Mouse (Mus musculus) MEL-GATA-1-ER (cell line): ENCODE results near the gene Mark1.

Experiments
- DNase-seq: peaks from one replicate; pipeline ENCODE4 v3.0.0-alpha.2; 2012; ENCODE audit warnings: low read depth; ENCODE audit errors: extremely low read depth

The Mark1 gene

DNA sequence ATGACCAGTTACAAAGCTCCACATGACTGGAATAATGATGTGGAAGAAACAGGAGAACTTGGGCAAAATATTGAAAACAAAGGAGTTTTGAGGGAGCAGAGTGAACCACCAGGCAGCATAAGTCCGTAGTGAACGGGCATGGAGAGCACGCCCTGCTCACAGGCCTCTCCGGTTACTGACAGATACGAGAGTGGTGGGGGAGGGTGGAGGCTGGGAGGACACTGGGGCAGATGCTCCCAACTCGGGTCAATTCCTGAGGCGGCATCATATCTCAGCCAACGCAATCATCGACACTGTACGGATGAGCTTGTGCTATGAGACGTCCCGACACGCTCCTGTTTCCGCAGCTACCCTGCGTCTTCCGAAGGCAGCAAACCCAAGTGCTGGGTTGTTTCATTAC, 102.0 kb downstream of the Mark1 start:
- DNase-seq: no peak

DNA sequence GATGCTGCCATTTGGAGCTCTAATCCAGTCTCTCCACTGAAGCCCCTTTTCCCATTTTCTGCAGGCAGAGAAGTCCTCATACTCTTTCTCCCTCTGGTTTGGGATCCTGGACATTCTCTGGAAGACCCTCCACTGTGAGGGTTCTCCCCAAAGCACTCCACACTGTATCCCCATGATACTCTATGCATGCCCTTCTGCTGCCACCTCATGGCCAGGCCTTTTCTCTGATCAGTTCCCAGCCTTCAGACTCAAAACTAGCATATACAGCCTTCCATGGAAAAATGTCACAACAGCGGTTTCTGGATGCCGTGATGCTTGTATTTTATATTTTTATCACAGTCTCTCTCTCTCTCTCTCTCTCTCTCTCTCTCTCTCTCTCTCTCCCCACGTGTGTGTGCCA, 107.4 kb downstream of the Mark1 start:
- no peak for DNase-seq

DNA sequence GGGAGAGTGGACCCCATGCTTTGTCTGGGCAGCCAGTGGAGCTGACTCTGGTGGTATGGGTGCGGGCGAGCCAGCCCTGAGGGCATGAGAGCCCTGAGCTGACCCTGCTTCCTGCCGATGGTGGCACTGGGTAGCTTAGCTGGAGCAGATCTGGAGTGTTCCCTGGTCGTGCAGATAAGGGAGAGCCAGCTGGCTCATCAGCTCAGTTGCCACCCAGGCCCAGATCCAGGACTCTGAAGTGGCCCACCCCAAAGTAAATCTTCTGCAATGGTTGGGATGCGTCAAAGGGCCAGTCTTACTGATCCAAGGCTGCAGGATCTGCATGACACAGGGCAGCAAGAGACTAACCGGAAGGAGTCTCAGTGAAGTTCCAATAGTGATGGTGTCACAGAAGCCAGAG, 109.9 kb downstream of the Mark1 start:
- DNase-seq: no peak

DNA sequence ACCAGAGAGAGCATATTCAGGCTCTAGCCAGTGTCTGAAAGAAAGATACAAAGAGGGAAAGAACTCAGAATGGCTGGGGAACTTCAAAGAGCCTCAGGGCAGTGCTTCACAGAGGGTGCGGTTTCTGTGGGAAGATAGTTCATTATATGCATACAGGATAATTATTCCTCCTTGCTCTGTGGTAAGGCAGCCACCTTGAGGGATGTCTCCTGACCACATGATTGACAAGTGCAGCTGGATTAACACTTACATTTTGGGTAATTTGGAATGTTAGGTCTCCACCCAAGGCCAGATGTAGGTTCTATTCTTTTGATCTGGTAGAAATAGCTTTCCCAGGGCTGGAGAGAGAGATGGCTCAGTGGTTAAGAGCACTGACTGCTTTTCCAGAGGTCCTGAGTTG, 113.2 kb downstream of the Mark1 start:
- no peak for DNase-seq

DNA sequence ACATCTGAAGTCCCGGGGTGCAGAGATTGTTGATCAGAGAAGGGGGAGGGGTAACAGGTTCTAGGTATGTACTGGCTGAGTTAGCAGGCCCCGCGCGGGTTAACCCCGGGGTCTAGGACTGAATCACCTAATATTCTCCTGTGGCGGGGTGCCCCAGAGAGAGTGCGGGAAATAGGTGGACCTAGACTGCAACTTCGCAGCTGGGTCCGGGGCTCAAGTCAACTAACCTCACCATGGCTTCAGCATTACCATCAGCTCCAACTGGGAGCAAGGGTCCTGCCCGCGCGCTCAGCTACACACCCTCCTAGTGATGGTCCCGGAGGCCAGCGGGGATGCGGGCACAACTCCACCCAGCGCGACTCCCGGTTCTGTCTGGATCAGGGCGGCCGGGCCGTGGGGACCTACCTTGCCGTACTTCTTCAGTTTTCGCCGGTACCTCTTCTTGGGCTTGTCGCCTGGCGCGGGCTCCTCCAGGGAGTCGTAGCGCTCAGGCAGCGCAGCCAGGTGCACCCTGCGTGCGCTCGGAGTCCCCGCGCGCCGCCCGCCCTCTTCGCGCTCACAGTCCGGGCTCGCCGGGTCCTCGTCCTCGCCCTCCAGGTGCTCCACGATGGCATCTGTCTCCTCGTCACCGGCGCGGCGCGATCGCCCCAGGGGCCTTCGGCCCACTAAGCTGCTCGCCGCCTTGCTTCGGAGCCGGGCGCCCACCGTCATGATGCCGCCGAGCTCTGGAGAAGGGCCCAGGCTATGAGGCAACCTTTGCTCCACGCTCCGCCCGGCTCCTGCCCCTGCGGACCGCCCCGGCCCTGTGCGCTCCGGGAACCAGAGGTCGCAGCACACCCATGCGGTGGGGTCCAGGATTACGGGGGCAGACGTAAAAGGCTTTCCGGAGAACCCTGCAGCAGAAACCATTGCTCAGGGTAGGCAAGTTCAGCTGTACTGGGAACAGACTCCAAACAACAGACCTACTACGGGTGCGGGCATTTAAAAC, 116.8 kb downstream of the Mark1 start, which contains the start of gene C130074G19Rik:
TSS of gene C130074G19Rik (minus strand) at position 938 of the 988 bp plus-strand sequence.
- DNase-seq: no peak

DNA sequence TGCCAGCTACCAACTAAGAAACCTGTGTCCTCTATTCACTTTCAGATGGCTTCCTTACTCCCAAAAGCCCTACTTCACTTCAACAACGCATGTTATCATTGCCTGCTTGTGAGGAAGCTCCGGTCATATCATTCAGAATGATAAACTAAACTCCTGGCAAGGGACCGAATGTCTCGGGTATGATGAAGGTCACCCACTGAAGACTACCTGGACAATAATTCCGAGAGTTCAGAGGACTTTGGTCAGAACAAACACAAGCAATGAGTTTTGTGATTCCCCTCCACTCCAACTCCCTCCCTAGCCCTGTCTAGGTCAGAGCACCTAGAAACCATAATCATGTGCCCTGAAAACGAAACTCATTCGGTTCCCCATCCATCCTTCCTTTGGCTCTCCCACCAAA, 117.5 kb downstream of the Mark1 start:
- DNase-seq: no peak

DNA sequence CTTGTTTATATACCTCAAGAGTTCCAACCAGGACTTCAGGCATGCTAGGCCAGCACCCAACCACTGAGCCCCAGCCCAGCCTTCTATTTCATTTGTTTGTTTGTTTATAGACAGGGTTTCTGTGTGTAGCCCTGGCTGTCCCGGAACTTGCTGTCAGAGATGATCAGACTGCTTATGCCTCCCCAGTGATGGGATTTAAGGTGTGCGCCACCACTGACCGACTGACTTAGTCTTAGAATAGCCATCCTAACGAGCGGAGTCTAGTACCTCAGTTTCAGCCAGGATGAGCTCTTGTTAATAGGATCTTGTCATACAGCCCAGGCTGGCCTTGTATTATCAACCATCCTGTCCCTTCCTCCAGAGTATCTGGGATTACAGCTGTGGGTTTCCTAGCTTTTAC, 118.2 kb downstream of the Mark1 start:
- no peak for DNase-seq

DNA sequence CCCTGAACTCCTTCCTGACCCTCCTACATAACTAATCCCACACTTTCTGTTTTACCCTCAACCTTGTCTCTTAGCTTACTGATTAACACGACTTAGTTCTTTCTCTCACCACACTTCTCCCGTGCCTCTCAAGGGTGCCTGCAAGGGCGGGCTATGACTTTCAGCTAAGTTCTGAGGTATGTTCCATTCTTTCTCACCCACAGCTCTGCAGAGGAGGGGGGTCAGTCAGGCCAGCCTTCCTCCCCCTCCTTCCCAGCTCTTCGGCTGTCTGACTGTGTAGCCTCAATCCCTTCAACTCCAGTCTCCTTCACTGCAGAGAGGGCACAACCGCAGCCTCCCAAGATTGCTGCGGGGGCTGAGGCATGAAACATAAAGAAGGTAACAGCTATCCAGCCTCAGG, 120.5 kb downstream of the Mark1 start:
- DNase-seq: no peak

DNA sequence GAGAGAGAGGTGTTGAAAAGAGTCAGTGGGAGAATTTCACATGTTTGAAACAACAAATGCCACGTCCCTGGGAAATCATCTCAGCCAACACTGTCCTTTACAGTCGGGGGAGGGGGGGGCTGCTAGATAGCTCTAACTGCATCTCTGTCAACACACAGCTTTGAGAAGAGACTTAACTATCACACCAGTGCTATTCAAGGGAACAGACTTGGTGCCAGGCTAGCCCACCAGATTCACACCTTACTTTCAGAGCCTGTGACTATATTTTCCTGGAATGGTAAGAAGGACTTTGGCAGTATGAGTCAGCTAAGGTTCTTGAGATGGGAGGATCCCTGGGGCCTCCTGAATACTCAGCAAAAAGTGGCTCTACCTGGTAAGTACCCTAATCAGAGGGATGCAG, 122.1 kb downstream of the Mark1 start:
- DNase-seq: no peak

DNA sequence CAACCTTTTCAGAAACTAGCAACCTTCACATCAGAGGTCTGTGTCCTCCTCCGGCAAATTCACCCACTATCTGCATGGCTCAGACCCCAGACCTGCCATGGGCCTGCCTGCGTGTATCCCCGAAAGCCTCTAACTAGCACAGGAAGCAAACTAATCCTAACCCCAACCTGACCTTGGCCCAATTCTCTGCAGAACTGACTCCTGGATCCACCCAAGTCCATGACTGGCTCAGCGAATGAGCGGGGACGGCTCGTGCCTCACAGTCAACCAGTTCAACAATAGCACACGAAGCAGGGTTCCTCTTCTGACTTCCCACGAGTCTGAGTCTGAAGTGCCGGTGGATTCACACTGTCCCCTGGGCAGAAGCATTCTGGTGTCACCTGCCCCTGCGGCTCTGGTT, 125.5 kb downstream of the Mark1 start:
- no peak for DNase-seq

DNA sequence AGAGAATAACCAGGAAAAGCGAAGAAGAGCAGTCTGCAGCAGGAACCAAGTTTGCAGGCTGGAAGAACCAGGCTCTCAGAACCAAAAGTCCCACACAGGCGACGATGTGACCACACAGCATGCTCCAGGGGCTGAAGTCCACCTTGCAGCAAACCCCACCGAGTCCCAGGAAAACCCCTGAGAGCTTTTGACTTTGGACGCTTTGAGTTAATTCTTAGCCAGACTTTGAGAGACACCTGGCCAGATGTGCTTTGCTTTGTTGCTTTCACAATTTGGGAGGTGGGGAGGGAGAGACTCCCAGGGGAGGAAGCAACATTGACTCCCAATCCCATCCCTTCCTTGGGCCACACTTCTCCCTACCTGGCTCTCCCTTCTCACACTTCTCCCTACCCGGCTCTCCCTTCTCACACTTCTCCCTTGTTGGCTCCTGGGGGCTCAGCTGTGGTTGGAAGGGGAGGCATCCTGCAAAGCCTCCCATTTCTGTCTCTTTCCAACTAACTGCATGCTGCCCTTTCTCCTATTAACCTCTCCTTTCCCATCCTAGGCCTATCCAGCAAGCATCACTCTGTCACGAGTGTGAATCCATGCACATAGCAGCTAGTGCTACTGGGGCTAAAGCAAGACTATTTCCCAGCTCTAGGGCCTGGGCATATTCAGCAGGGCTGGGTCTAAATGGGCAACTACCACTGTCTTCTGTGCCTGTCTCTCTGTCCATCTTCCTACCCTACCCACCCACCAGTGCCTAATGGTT, 127.1 kb downstream of the Mark1 start:
- DNase-seq: no peak

DNA sequence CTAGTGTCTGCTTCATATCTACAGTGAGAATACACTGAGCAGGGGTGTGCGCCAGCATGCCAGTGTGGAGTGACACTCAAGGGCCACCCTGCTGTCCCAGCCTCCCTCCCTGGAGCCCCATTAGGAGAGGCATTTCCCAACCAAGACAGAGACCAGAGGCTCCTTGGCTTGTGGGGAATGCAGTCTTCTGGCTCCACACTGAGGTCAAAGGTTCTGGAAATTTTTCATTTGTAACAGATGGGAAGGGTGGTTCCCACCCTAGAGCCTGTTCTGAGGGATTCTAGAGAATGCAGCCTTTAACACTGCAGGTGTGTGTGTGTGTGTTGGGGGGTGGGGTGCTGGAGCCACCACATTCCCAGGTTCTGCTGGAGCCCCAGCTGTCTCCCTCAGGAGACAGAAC, 127.9 kb downstream of the Mark1 start:
- no peak for DNase-seq

DNA sequence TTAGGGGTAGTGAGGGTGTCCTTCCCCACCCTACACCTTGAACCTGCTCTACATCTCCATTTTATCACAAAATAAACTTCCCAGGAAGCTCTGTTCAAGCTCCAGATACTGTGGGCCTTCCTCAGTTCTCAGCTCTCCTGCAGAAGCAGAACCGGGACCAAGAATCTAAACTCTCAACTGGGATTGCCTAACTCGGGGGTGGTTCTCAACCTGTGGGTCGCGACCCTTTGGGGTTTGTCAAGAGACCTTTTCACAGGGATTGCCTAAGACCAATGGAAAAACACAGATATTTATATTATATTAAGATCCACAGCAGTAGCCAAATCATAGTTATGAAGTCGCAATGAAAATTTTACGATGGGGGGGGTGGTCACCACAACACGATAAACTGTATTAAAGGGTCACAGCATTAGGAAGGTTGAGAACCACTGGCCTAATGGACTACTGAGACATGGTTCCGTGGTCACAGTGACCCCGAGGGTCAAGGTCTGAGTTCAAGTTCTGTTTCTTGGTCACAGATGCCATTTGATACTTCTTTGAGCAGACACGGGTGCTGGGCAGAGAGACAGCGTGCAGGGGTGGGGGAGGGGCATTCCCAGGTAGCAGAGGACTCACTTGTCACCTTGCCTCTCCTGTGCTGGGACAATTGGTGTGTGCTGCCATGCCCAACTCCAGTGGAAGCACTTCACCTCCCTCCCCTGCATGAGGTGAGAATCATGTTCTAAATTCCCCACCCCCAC, 128.6 kb downstream of the Mark1 start:
- no peak for DNase-seq

DNA sequence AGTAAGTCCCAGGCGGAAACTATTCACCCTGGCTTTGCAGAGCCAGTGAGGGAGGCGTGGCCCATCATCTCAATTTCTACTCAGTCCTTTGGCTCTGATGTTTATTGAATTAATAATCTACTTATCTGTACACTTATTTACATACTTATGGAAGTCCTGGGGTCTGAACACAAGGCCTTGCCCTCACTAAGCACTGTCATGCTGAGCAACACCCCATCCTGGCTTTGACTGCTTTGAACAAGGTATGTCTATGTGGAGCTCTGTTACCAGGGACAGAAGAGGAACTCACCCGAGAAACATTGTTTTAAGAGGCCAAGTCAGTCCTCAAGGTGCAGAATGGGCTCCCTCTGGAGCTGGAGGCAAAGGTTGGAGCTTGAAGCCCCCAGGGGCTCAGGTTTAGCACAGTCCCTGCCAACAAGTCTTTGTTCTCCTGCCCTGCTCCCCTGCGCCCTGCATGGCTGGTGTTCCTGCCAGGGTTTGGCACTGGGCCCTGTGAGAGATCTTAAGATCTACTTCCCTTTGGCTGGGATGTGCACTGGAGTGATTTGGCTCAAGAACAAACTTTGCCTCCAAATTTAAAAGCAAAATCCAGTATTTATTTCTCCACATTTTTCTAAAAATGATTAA, 129.3 kb downstream of the Mark1 start:
- no peak for DNase-seq

DNA sequence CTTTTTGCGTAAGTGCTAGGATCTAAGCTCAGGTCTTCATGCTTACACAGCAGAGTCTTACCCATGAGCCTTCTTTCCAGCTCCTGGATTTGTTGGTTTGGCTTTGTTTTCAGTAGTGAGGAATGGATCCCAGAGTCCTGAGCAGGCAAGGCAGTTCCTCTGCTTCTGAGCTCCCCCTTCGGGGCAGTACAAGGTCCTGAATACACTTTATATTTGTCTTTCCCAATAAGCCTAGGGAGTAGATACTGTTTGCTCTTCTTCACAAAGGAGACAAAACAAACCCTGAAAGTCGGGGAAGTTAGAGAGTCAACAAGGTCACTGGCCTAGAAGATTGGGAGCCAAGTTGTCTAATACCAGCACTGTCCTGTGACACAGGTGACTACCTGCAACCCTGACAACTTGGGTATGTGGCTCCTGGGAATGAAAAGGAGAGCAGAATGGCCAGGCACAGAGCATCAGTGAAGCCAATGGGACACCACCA, 131.7 kb downstream of the Mark1 start:
- DNase-seq: no peak

DNA sequence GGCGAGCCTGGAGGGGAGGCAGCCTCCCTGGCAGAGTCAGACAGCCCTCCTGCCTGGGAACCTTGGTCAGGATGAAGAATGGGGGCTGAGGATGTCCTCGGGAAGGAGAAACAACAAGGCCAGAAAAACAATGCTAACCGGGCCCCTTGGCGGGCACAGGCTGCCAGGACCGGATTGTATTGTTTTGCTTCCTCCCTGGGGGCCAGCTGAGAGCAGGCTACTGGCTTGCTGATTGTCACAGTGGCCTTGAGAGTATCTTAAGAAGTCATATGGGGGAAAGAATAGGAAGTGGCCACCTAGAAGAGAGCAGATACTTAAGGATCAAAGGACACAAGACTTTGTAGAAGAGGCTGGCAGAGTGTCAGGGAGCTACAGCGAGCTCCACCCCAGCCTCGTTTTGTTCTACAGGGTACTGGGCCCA, 135.0 kb downstream of the Mark1 start:
- DNase-seq: no peak

DNA sequence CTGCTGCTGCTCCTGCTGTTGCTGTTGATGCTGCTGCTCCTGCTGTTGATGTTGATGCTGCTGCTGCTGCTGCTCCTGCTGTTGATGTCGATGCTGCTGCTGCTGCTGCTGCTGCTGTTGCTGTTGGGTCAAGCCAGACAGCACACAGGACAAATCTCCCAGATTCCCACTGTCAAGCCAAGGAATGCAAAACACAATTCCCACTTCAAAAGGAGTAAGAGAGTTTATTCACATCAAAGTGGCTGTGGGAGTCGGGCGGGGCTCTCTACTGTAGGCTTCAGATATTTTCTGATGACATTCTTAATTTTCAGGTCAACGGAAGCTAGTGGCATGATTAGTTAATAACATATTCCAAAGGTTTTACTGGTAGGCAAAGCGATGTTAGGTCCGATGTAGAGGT, 136.7 kb downstream of the Mark1 start:
- DNase-seq: no peak

DNA sequence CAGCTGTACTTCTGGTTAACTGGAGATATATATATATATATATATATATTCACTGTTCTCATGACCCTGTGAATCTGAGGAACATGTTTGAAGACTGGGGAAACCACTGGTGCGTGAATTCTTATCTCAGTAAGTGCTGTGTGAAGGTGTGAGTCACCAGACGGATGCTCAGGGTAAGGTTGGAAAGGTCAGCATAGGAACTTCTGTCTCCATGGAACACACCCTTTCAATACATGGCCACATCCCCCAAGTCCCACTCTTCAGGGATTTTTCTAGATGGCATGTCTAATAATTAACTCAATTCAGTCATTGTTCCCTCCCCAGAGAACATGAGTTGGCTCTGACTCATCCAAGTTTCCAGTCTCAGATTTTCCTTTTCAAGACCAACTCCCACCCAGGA, 137.8 kb downstream of the Mark1 start:
- DNase-seq: no peak

DNA sequence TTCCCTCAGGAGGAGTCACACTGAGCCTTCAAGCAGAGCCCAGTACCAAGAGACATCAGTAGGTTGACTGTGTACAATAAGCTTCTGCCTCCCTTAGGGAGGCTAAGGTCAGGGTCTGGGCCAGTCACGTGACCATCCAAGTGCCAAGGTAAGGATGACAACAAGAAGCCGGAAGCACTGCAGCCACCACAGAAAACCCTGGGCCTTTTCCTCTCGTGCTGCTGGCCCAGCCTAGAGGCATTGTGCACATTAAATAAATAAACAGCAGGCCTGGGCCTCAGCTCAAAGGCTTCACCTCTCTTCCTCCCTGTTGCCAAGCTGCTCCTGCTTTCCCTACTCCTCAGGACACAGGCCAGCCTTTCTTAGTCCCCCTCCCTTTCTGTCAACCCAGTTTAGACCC, 139.1 kb downstream of the Mark1 start:
- DNase-seq: no peak

DNA sequence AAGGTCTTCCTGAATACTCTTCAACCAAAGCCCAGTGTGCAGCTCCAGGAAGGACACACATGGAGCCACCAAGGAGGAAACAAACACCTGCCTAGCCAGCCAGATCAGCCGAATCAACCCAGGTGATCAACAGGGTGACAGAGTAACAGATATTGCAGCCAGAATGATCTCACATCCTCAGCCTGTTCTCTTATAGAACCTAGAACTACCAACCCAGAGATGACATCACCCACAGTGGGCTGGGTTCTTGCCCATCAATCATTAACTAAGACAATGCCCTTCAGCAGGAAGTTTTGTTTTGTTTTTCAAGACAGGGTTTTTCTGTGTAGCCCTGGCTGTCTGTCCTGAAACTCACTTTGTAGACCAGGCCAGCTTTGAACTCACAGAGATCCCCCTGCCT, 141.1 kb downstream of the Mark1 start:
- DNase-seq: no peak

DNA sequence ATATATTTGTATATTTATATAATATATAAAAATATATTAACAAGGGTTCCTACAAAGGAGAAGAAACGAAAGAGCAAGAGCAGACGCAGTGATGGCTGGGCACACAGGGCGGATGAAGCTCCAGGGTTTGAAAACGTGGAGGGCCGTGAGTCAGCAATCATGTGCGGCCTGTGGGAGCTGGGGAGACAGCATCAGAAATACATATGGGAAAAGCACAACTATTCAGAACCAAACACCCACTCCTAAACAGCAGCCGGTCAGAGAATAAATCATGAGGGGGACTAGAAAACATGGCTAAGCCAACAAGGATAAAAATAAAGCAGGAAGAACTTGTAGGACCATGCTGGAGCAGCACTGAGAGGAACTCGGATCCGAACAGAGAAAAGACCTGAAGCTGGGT, 142.2 kb downstream of the Mark1 start:
- DNase-seq: no peak
